8 mouse cellular contexts compared by ENCODE assay signal in genomic region chr10:81601396-81601905, GRCm38 (mm10). TPM values are rescaled to one million over a fixed set of nuclear protein-coding genes. Genes with fewer than 3 reads are reported as not detected.
A peak's percentile ranks its signal among the peaks of the same experiment; 100 is the strongest.
DNase-seq lines count a peak whose midpoint lies in the region; ATAC-seq and TF ChIP-seq lines count a peak whose summit lies in the region.

No protein-coding gene starts in this region.

- TF ChIP-seq RAD21 in MEL (IDR thresholded peaks at IDR 0.05; ENCODE audit: low read depth, low read length): no peak

- 0 out of 2 replicates have a peak overlapping the region, but pooled peaks have one; percentile 34 for H3K9ac ChIP-seq in heart, embryonic 12.5 days
- peak overlapping the region; percentile 71 for H3K9ac ChIP-seq in MEL (ENCODE audit: control insufficient read depth, low read depth, low read length, poor library complexity, severe bottlenecking)
- no peak overlapping the region for H3K9ac ChIP-seq in hindbrain, embryonic 11.5 days (ENCODE audit: low read depth, low read length)

- no peak for TF ChIP-seq POLR2A in MEL (IDR thresholded peaks at IDR 0.05; ENCODE audit: control insufficient read depth in 1 of 2, insufficient read depth in 1 of 2, low read depth in 1 of 2, low read length in 2 of 2, poor library complexity in 1 of 2)

- intact Hi-C loops in gastrocnemius, postnatal 14 days (cut with DNase I; ENCODE audit: low total_unique reads): loop anchor here (5.0 kb wide), 1 partner anchor 34 kb away; no protein-coding TSS in a partner anchor

- no peaks in the 10 kb centered on the region for H3K36me3 ChIP-seq in heart, embryonic 12.5 days
- peaks cover 0 to 13% of the 10 kb centered on the region in 2 experiments; a peak in 2 of 4 replicates for H3K36me3 ChIP-seq in MEL (ENCODE audit: control insufficient read depth in 1 of 2, insufficient read depth in 2 of 2, low read length in 2 of 2)
- H3K36me3 ChIP-seq in hindbrain, embryonic 11.5 days (ENCODE audit: control insufficient read depth, insufficient read depth, low read length): no peaks in the 10 kb centered on the region
- no peaks in the 10 kb centered on the region for H3K36me3 ChIP-seq in midbrain, embryonic 10.5 days

- peak overlapping the region; percentile 34; the same call in 1 of the 2 replicates for H3K27ac ChIP-seq in heart, embryonic 12.5 days (ENCODE audit: poor library complexity, severe bottlenecking)
- H3K27ac ChIP-seq in MEL (ENCODE audit: control insufficient read depth, low read depth, low read length): peak overlapping the region; percentile 58
- H3K27ac ChIP-seq in hindbrain, embryonic 11.5 days (ENCODE audit: low read depth, low read length): no peak overlapping the region
- 0 out of 2 replicates have a peak overlapping the region, but pooled peaks have one; percentile 4 for H3K27ac ChIP-seq in midbrain, embryonic 10.5 days (replicated peaks)

- no peak for ATAC-seq in heart, embryonic 12.5 days (ENCODE audit: insufficient number of reproducible peaks, low FRiP score)
- ATAC-seq in hindbrain, embryonic 11.5 days (ENCODE audit: low FRiP score): 0 out of 2 replicates have a peak, but pooled peaks have one; percentile 4

- H3K79me2 ChIP-seq in MEL (ENCODE audit: control insufficient read depth, insufficient read depth, low read length, poor library complexity): no peaks in the 10 kb centered on the region; the same call in 1 of the 2 replicates

- no peaks in the 10 kb centered on the region for H3K9me3 ChIP-seq in heart, embryonic 12.5 days (replicated peaks)
- H3K9me3 ChIP-seq in MEL (replicated peaks; ENCODE audit: insufficient read depth, low read length): no peaks in the 10 kb centered on the region
- H3K9me3 ChIP-seq in hindbrain, embryonic 11.5 days (ENCODE audit: control insufficient read depth, low read length): no peaks in the 10 kb centered on the region
- no peaks in the 10 kb centered on the region for H3K9me3 ChIP-seq in midbrain, embryonic 10.5 days (replicated peaks)

- no peak for TF ChIP-seq CTCF in MEL (IDR thresholded peaks at IDR 0.05 in 2 of 3, conservative IDR thresholded peaks at IDR 0.05 in 1 of 3; ENCODE audit: control insufficient read depth in 1 of 3, insufficient read depth in 1 of 3, low read depth in 2 of 3, low read length in 3 of 3, poor library complexity in 1 of 3, severe bottlenecking in 1 of 3)

- peaks cover 55% of the 10 kb centered on the region for H3K4me1 ChIP-seq in heart, embryonic 12.5 days (replicated peaks)
- peaks cover 10 to 22% of the 10 kb centered on the region in 2 experiments for H3K4me1 ChIP-seq in MEL (ENCODE audit: control insufficient read depth in 1 of 2, insufficient read depth in 2 of 2, low read length in 2 of 2)
- peaks cover 11% of the 10 kb centered on the region; the same call in 1 of the 2 replicates for H3K4me1 ChIP-seq in hindbrain, embryonic 11.5 days (replicated peaks; ENCODE audit: control insufficient read depth, insufficient read depth, low read length)
- peaks cover 70% of the 10 kb centered on the region for H3K4me1 ChIP-seq in midbrain, embryonic 10.5 days

- peak overlapping the region; percentile 69 for H3K4me2 ChIP-seq in heart, embryonic 12.5 days
- no peak overlapping the region for H3K4me2 ChIP-seq in hindbrain, embryonic 11.5 days (replicated peaks; ENCODE audit: low read depth, low read length)

- no peaks in the 10 kb centered on the region for H3K27me3 ChIP-seq in heart, embryonic 12.5 days (replicated peaks)
- H3K27me3 ChIP-seq in MEL (ENCODE audit: control insufficient read depth in 1 of 2, insufficient read depth in 2 of 2, low read length in 2 of 2): no peaks in the 10 kb centered on the region
- peaks cover 29% of the 10 kb centered on the region for H3K27me3 ChIP-seq in hindbrain, embryonic 11.5 days (ENCODE audit: control insufficient read depth, insufficient read depth, low read length)
- H3K27me3 ChIP-seq in midbrain, embryonic 10.5 days (ENCODE audit: low read depth, poor library complexity, severe bottlenecking): peaks cover 60% of the 10 kb centered on the region

- WGBS in heart, embryonic 12.5 days: 27% methylated on average over 7 of the region's 7 CpGs
- 22% methylated on average over 7 of the region's 7 CpGs for WGBS in hindbrain, embryonic 11.5 days
- WGBS in midbrain, embryonic 10.5 days: 16% methylated on average over 7 of the region's 7 CpGs

- no peak for TF ChIP-seq EP300 in MEL (IDR thresholded peaks at IDR 0.05; ENCODE audit: low read depth in 1 of 2, low read length in 2 of 2)

- peak overlapping the region; percentile 41 for H3K4me3 ChIP-seq in heart, embryonic 12.5 days
- peak overlapping the region; percentile 58 to 87 for H3K4me3 ChIP-seq in MEL (ENCODE audit: control insufficient read depth in 1 of 2, insufficient read depth in 1 of 2, low read depth in 2 of 2, low read length in 2 of 2)
- no peak overlapping the region for H3K4me3 ChIP-seq in hindbrain, embryonic 11.5 days (ENCODE audit: low read depth, low read length)
- H3K4me3 ChIP-seq in midbrain, embryonic 10.5 days: peak overlapping the region; percentile 40

- DNase-seq in heart, postnatal 4 days: no peak
- no peak for DNase-seq in MEL (ENCODE audit: low read depth, low spot score)
- no peak for DNase-seq in hindbrain, embryonic 11.5 days (ENCODE audit: low spot score)
- no peak for DNase-seq in midbrain, embryonic 10.5 days (ENCODE audit: low spot score)
- no peak for DNase-seq in left cerebral cortex, adult 9 months (ENCODE audit: low spot score in 2 of 2)
- DNase-seq in left cerebral cortex, adult 8-10 months (ENCODE audit: low spot score in 2 of 2): no peak
- no peak for DNase-seq in gastrocnemius, postnatal 14 days

TF ChIP-seq in MEL, 35 proteins besides CTCF, POLR2A, EP300 and RAD21:
- TF ChIP-seq CHD2 (IDR thresholded peaks at IDR 0.05; ENCODE audit: low read length) (no peak), MAZ (IDR thresholded peaks at IDR 0.05; ENCODE audit: low read depth, low read length) (no peak), SMC3 (IDR thresholded peaks at IDR 0.05; ENCODE audit: low read depth, low read length) (no peak)

RNA-seq across cellular contexts. Expression of gene Tle6, which starts 0.6 kb away (rescaled TPM):
- polyA plus RNA-seq in heart, embryonic 12.5 days (2016; fragmentation: Nextera tagmentation; extraction: Ambion mirVana): 27.2 and 27.4 TPM in 2 replicates
- 10 to 100 TPM in 1 of 2 experiments, 1 to 10 TPM in 1; 7.2 to 10.6 TPM for total RNA-seq in heart, postnatal 4 days (2021)
- 16.9 and 17.3 TPM in 2 replicates for total RNA-seq in MEL (2012; rRNA removed)
- 10 to 100 TPM in 1 of 2 experiments, not detected in 1; 31.9 TPM for polyA plus RNA-seq in MEL (2012; ENCODE audit: insufficient read depth in 1 of 2, insufficient read length in 2 of 2, low read depth in 1 of 2, low replicate concordance in 2 of 2, missing spikeins in 1 of 2)
- polyA plus RNA-seq in hindbrain, embryonic 11.5 days (2014; fragmentation: Nextera tagmentation; extraction: Ambion mirVana): 5.1 and 7.7 TPM in 2 replicates
- polyA plus RNA-seq in midbrain, embryonic 10.5 days (2016; fragmentation: Nextera tagmentation; extraction: Ambion mirVana): 6.0 and 8.8 TPM in 2 replicates
- 10 to 100 TPM; 10.3 to 17.2 (median 14.0) TPM for total RNA-seq in left cerebral cortex, adult 8-10 months (2022)
- total RNA-seq in gastrocnemius, postnatal 14 days (2021): 1 to 10 TPM; 2.4 to 4.4 TPM

RNA-seq across cellular contexts. Expression of gene BC025920, which starts 4.6 kb away (rescaled TPM):
- polyA plus RNA-seq in heart, embryonic 12.5 days (2016; fragmentation: Nextera tagmentation; extraction: Ambion mirVana): 0.50 and 0.72 TPM in 2 replicates
- total RNA-seq in heart, postnatal 4 days (2021): 1 to 10 TPM; 1.2 to 1.3 TPM
- 0.98 and 1.1 TPM in 2 replicates for total RNA-seq in MEL (2012; rRNA removed)
- polyA plus RNA-seq in MEL (2012; ENCODE audit: insufficient read depth in 1 of 2, insufficient read length in 2 of 2, low read depth in 1 of 2, low replicate concordance in 2 of 2, missing spikeins in 1 of 2): 1 to 10 TPM in 1 of 2 experiments, not detected in 1; 1.7 TPM
- 0.77 and 1.2 TPM in 2 replicates for polyA plus RNA-seq in hindbrain, embryonic 11.5 days (2014; fragmentation: Nextera tagmentation; extraction: Ambion mirVana)
- 1.4 and 2.0 TPM in 2 replicates for polyA plus RNA-seq in midbrain, embryonic 10.5 days (2016; fragmentation: Nextera tagmentation; extraction: Ambion mirVana)
- 1 to 10 TPM; 3.3 to 5.4 (median 3.9) TPM for total RNA-seq in left cerebral cortex, adult 8-10 months (2022)
- total RNA-seq in gastrocnemius, postnatal 14 days (2021): 1 to 10 TPM; 1.7 to 2.2 TPM

RNA-seq across cellular contexts. Expression of gene Sirt6, which starts 26.1 kb away (rescaled TPM):
- 25.4 and 25.6 TPM in 2 replicates for polyA plus RNA-seq in heart, embryonic 12.5 days (2016; fragmentation: Nextera tagmentation; extraction: Ambion mirVana)
- total RNA-seq in heart, postnatal 4 days (2021): 10 to 100 TPM; 16.8 to 17.0 TPM
- 8.2 and 10.5 TPM in 2 replicates for total RNA-seq in MEL (2012; rRNA removed)
- polyA plus RNA-seq in MEL (2012; ENCODE audit: insufficient read depth in 1 of 2, insufficient read length in 2 of 2, low read depth in 1 of 2, low replicate concordance in 2 of 2, missing spikeins in 1 of 2): 10 to 100 TPM in 1 of 2 experiments, not detected in 1; 38.2 TPM
- 40.6 and 42.2 TPM in 2 replicates for polyA plus RNA-seq in hindbrain, embryonic 11.5 days (2014; fragmentation: Nextera tagmentation; extraction: Ambion mirVana)
- polyA plus RNA-seq in midbrain, embryonic 10.5 days (2016; fragmentation: Nextera tagmentation; extraction: Ambion mirVana): 49.3 and 58.7 TPM in 2 replicates
- total RNA-seq in left cerebral cortex, adult 8-10 months (2022): 10 to 100 TPM; 21.8 to 27.9 (median 25.2) TPM
- total RNA-seq in gastrocnemius, postnatal 14 days (2021): 1 to 10 TPM; 5.4 to 5.6 TPM

RNA-seq across cellular contexts. Expression of gene Ankrd24, which starts 26.9 kb away (rescaled TPM):
- 9.6 and 12.1 TPM in 2 replicates for polyA plus RNA-seq in heart, embryonic 12.5 days (2016; fragmentation: Nextera tagmentation; extraction: Ambion mirVana)
- 10 to 100 TPM; 14.5 to 16.0 TPM for total RNA-seq in heart, postnatal 4 days (2021)
- total RNA-seq in MEL (2012; rRNA removed): 3.2 and 4.5 TPM in 2 replicates
- 10 to 100 TPM in 1 of 2 experiments, not detected in 1; 14.6 TPM for polyA plus RNA-seq in MEL (2012; ENCODE audit: insufficient read depth in 1 of 2, insufficient read length in 2 of 2, low read depth in 1 of 2, low replicate concordance in 2 of 2, missing spikeins in 1 of 2)
- 2.7 and 4.4 TPM in 2 replicates for polyA plus RNA-seq in hindbrain, embryonic 11.5 days (2014; fragmentation: Nextera tagmentation; extraction: Ambion mirVana)
- 5.8 and 5.9 TPM in 2 replicates for polyA plus RNA-seq in midbrain, embryonic 10.5 days (2016; fragmentation: Nextera tagmentation; extraction: Ambion mirVana)
- total RNA-seq in left cerebral cortex, adult 8-10 months (2022): 10 to 100 TPM; 39.7 to 47.9 (median 43.1) TPM
- total RNA-seq in gastrocnemius, postnatal 14 days (2021): 10 to 100 TPM in 1 of 2 experiments, 1 to 10 TPM in 1; 6.8 to 10.9 TPM

RNA-seq across cellular contexts. Expression of gene Tle2, which starts 27.1 kb away (rescaled TPM):
- polyA plus RNA-seq in heart, embryonic 12.5 days (2016; fragmentation: Nextera tagmentation; extraction: Ambion mirVana): 25.8 and 30.8 TPM in 2 replicates
- total RNA-seq in heart, postnatal 4 days (2021): 10 to 100 TPM; 15.3 to 17.1 TPM
- 0.19 and 0.75 TPM in 2 replicates for total RNA-seq in MEL (2012; rRNA removed)
- 1 to 10 TPM in 1 of 2 experiments, not detected in 1; 2.4 TPM for polyA plus RNA-seq in MEL (2012; ENCODE audit: insufficient read depth in 1 of 2, insufficient read length in 2 of 2, low read depth in 1 of 2, low replicate concordance in 2 of 2, missing spikeins in 1 of 2)
- 7.2 and 8.8 TPM in 2 replicates for polyA plus RNA-seq in hindbrain, embryonic 11.5 days (2014; fragmentation: Nextera tagmentation; extraction: Ambion mirVana)
- polyA plus RNA-seq in midbrain, embryonic 10.5 days (2016; fragmentation: Nextera tagmentation; extraction: Ambion mirVana): 9.7 and 13.5 TPM in 2 replicates
- total RNA-seq in left cerebral cortex, adult 8-10 months (2022): 10 to 100 TPM; 36.2 to 42.3 (median 39.2) TPM
- 1 to 10 TPM; 4.3 to 4.4 TPM for total RNA-seq in gastrocnemius, postnatal 14 days (2021)
